Mouse (Mus musculus): ENCODE measurements around the gene Faf1. TPM values are rescaled to one million over a fixed set of nuclear protein-coding genes. Genes with fewer than 3 reads are reported as not detected.

The Faf1 gene
- total RNA-seq, 1 experiment from 2014 or later: 69.9 TPM

Other genes with a start within 250 kb of the Faf1 start
- 38.7 and 55.1 TPM in 2 replicates for gene Rnf11, start 191.9 kb upstream of the Faf1 start, total RNA-seq (2017)
- not detected in 2 replicates for gene 4930522H14Rik, start 145.3 kb upstream of the Faf1 start, total RNA-seq (2017)
- gene Cdkn2c, start 9.4 kb upstream of the Faf1 start, total RNA-seq (2017): 26.0 and 49.8 TPM in 2 replicates